Mouse (Mus musculus) liver, postnatal 0 days (tissue): Measurements from ENCODE around the gene Vmn1r101. TPM values are rescaled to one million over a fixed set of nuclear protein-coding genes. Genes with fewer than 3 reads are reported as not detected.
"Not testable (repeated sequence)": the region's sequence is repeated elsewhere in the genome, so short reads cannot be mapped to it uniquely, and the experiment has no call there.

Experiments used
- ATAC-seq: fragments of 200-750 bp; cut with Nextera tagmentation; 2 replicates; pipeline ENCODE4 v1.8.0; 2017; ENCODE audit warnings: mild to moderate bottlenecking, moderate library complexity
- DNase-seq: peaks from one replicate; pipeline ENCODE4 v3.0.0-alpha.2; 2016
- H3K27ac ChIP-seq: fragments of 300-500 bp; sonication (generic); 2 replicates; pipeline ENCODE4 v1.5.1; 2014; ENCODE audit warnings: antibody characterized with exemption, moderate library complexity, mild to moderate bottlenecking, low read depth
- H3K27me3 ChIP-seq: fragments of 300-500 bp; sonication (generic); 2 replicates; pipeline ENCODE4 v1.6.1; 2014; ENCODE audit warnings: low read length, control low read depth, mixed read lengths; ENCODE audit not compliant: insufficient read depth
- H3K36me3 ChIP-seq: fragments of 300-500 bp; sonication (generic); replicated peaks from 2 replicates; pipeline ENCODE4 v1.6.1; 2014; ENCODE audit warnings: mild to moderate bottlenecking, control low read depth, low read length, moderate library complexity, mixed read lengths; ENCODE audit not compliant: insufficient read depth
- H3K4me1 ChIP-seq: fragments of 300-500 bp; sonication (generic); 2 replicates; pipeline ENCODE4 v1.6.1; 2014; ENCODE audit warnings: antibody characterized with exemption, mild to moderate bottlenecking, control low read depth; ENCODE audit not compliant: insufficient read depth
- H3K4me2 ChIP-seq: fragments of 300-500 bp; sonication (generic); 2 replicates; pipeline ENCODE4 v1.6.1; 2014; ENCODE audit warnings: low read depth, mild to moderate bottlenecking, low read length, moderate library complexity, mixed read lengths
- H3K4me3 ChIP-seq: fragments of 300-500 bp; sonication (generic); 2 replicates; pipeline ENCODE4 v1.5.1; 2014; ENCODE audit warnings: low read depth, low read length
- H3K9ac ChIP-seq: fragments of 300-500 bp; sonication (generic); replicated peaks from 2 replicates; pipeline ENCODE4 v1.6.1; 2014; ENCODE audit warnings: mild to moderate bottlenecking, moderate library complexity
- H3K9me3 ChIP-seq: fragments of 300-500 bp; sonication (generic); 2 replicates; pipeline ENCODE4 v1.6.1; 2016; ENCODE audit warnings: mild to moderate bottlenecking, control low read depth, low read length, mixed read lengths
- WGBS: fragments of 180-500 bp; shearing (Covaris S2); extraction: QIAGEN DNeasy Blood & Tissue Kit; methylation state at CpG from one replicate; pipeline ENCODE4 v1.1.7; 2014; ENCODE audit not compliant: insufficient replicate concordance; 5-methylcytosine and 5-hydroxymethylcytosine counted together
- polyA plus RNA-seq: library from polyadenylated mRNA; unstranded; fragments of >200 nt; fragmentation: Nextera tagmentation; extraction: Ambion mirVana; gene quantifications from 2 replicates; pipeline ENCODE4 v1.2.1, GENCODE M21; 2015

Vmn1r101 gene
- not detected in 2 replicates for polyA plus RNA-seq

GRCm38 (mm10) chr7:20442493-20442892, at the start of gene Vmn1r101:
Gene Vmn1r101 (minus strand): TSS chr7:20442593.
- H3K4me1 ChIP-seq, H3K4me3 ChIP-seq, H3K27me3 ChIP-seq, H3K27ac ChIP-seq, H3K9ac ChIP-seq, H3K9me3 ChIP-seq, DNase-seq, H3K36me3 ChIP-seq, H3K4me2 ChIP-seq, ATAC-seq: not testable (repeated sequence)
- WGBS: no CpG with 5 or more reads among the region's 2 CpGs

- not testable (repeated sequence) for H3K4me2 ChIP-seq, H3K9me3 ChIP-seq, H3K27ac ChIP-seq, DNase-seq, H3K9ac ChIP-seq, H3K36me3 ChIP-seq, H3K4me3 ChIP-seq, H3K27me3 ChIP-seq, ATAC-seq, H3K4me1 ChIP-seq
- WGBS: no CpG with 5 or more reads among the region's 5 CpGs
These were observed 32.4 kb upstream of the Vmn1r101 start, which contains the start of gene Gm10670 for GRCm38 (mm10) chr7:20474825-20475224. Gene Gm10670 (minus strand): TSS chr7:20474925.

DNA sequence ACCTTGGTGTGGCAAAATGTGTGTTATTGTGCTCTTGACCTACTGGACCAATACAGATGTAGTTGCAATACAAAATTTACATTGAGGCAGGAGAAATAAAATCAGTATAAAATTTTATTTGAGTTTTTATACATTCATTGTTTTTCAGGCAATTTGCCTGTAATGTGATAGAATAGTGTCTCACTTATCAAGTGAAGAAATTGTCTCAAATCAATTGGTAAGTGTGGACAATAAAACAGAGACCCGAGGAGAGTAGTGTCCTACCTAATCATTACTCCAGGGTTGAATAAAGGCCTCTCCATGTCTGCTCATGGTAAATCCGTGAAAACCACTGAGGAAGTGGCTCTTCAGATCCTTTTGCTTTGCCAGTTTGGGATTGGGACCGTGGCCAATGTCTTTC, 24.8 kb downstream of the Vmn1r101 start, which contains the start of gene Vmn1r100:
Gene Vmn1r100 (plus strand): TSS at position 301 of the 400 bp plus-strand sequence.
- not testable (repeated sequence) for ATAC-seq, H3K36me3 ChIP-seq, H3K9ac ChIP-seq, H3K27me3 ChIP-seq, H3K4me2 ChIP-seq, H3K27ac ChIP-seq, DNase-seq, H3K9me3 ChIP-seq, H3K4me3 ChIP-seq, H3K4me1 ChIP-seq
- WGBS: no CpG with 5 or more reads among the region's 3 CpGs

Other genes starting within 250 kb of the Vmn1r101 start
- not detected in 2 replicates for gene Vmn1r95, start 248.9 kb downstream of the Vmn1r101 start, polyA plus RNA-seq
- gene Gm6164, start 237.0 kb downstream of the Vmn1r101 start, polyA plus RNA-seq: not detected in 2 replicates
- gene Gm4498, start 208.8 kb downstream of the Vmn1r101 start, polyA plus RNA-seq: not detected in 2 replicates
- gene Gm5890, start 179.8 kb downstream of the Vmn1r101 start, polyA plus RNA-seq: not detected in 2 replicates
- gene Gm4133, start 108.5 kb downstream of the Vmn1r101 start, polyA plus RNA-seq: not detected in 2 replicates
- gene Gm5728, start 67.2 kb downstream of the Vmn1r101 start, polyA plus RNA-seq: not detected in 2 replicates
- not detected in 2 replicates for gene Vmn1r100, start 24.7 kb downstream of the Vmn1r101 start, polyA plus RNA-seq
- gene Gm10670, start 32.3 kb upstream of the Vmn1r101 start, polyA plus RNA-seq: not detected in 2 replicates
- not detected in 2 replicates for gene Vmn1r103, start 67.9 kb upstream of the Vmn1r101 start, polyA plus RNA-seq
- not detected in 2 replicates for gene Vmn1r104, start 91.2 kb upstream of the Vmn1r101 start, polyA plus RNA-seq
- not detected in 2 replicates for gene Gm5726, start 103.2 kb upstream of the Vmn1r101 start, polyA plus RNA-seq
- not detected in 2 replicates for gene Gm4141, start 133.6 kb upstream of the Vmn1r101 start, polyA plus RNA-seq
- gene Gm4513, start 156.4 kb upstream of the Vmn1r101 start, polyA plus RNA-seq: not detected in 2 replicates
- gene Vmn1r107, start 226.3 kb upstream of the Vmn1r101 start, polyA plus RNA-seq: not detected in 2 replicates